7 mouse cellular contexts compared by ENCODE assay signal in genomic region chr5:64811500-64812123, GRCm38 (mm10). TPM values are rescaled to one million over a fixed set of nuclear protein-coding genes. Genes with fewer than 3 reads are reported as not detected.
DNase-seq lines count a peak whose midpoint lies in the region; ATAC-seq lines count a peak whose summit lies in the region.

No protein-coding gene starts in this region.

- H3K4me1 ChIP-seq in forebrain, embryonic 12.5 days: peaks cover 59% of the 10 kb centered on the region
- H3K4me1 ChIP-seq in hindbrain, embryonic 11.5 days (replicated peaks; ENCODE audit: control insufficient read depth, insufficient read depth, low read length): peaks cover 16% of the 10 kb centered on the region
- peaks cover 83% of the 10 kb centered on the region for H3K4me1 ChIP-seq in limb, embryonic 13.5 days
- H3K4me1 ChIP-seq in midbrain, embryonic 15.5 days: peaks cover 26% of the 10 kb centered on the region

- H3K9me3 ChIP-seq in forebrain, embryonic 12.5 days: no peaks in the 10 kb centered on the region
- H3K9me3 ChIP-seq in hindbrain, embryonic 11.5 days (ENCODE audit: control insufficient read depth, low read length): no peaks in the 10 kb centered on the region
- H3K9me3 ChIP-seq in limb, embryonic 13.5 days: no peaks in the 10 kb centered on the region
- H3K9me3 ChIP-seq in midbrain, embryonic 15.5 days: no peaks in the 10 kb centered on the region

- WGBS in forebrain, embryonic 12.5 days: 7% methylated on average over 13 of the region's 14 CpGs
- WGBS in hindbrain, embryonic 11.5 days: 4% methylated on average over 13 of the region's 14 CpGs
- WGBS in limb, embryonic 13.5 days: 8% methylated on average over 13 of the region's 14 CpGs
- 4% methylated on average over 13 of the region's 14 CpGs for whole genome bisulfite sequencing in midbrain, embryonic 15.5 days

- H3K36me3 ChIP-seq in forebrain, embryonic 12.5 days (replicated peaks): no peaks in the 10 kb centered on the region; the same call in 1 of the 2 replicates
- H3K36me3 ChIP-seq in hindbrain, embryonic 11.5 days (ENCODE audit: control insufficient read depth, insufficient read depth, low read length): no peaks in the 10 kb centered on the region
- H3K36me3 ChIP-seq in limb, embryonic 13.5 days: peaks cover 5% of the 10 kb centered on the region
- no peaks in the 10 kb centered on the region for H3K36me3 ChIP-seq in midbrain, embryonic 15.5 days (replicated peaks)

- 0 out of 2 replicates have a peak overlapping the region, but pooled peaks have one; percentile 5 for H3K4me3 ChIP-seq in forebrain, embryonic 12.5 days (replicated peaks)
- H3K4me3 ChIP-seq in hindbrain, embryonic 11.5 days (ENCODE audit: low read depth, low read length): no peak overlapping the region; the same call in 1 of the 2 replicates
- no peak overlapping the region for H3K4me3 ChIP-seq in limb, embryonic 13.5 days
- no peak overlapping the region for H3K4me3 ChIP-seq in midbrain, embryonic 15.5 days

- H3K27ac ChIP-seq in forebrain, embryonic 12.5 days: peak overlapping the region; percentile 91
- H3K27ac ChIP-seq in hindbrain, embryonic 11.5 days (ENCODE audit: low read depth, low read length): peak overlapping the region; percentile 83
- H3K27ac ChIP-seq in limb, embryonic 13.5 days: peak overlapping the region; percentile 70
- peak overlapping the region; percentile 74 for H3K27ac ChIP-seq in midbrain, embryonic 15.5 days

- peak overlapping the region; percentile 40 for H3K4me2 ChIP-seq in forebrain, embryonic 12.5 days
- H3K4me2 ChIP-seq in hindbrain, embryonic 11.5 days (replicated peaks; ENCODE audit: low read depth, low read length): peak overlapping the region; percentile 24
- peak overlapping the region; percentile 51 for H3K4me2 ChIP-seq in limb, embryonic 13.5 days (replicated peaks)
- peak overlapping the region; percentile 24; the same call in 1 of the 2 replicates for H3K4me2 ChIP-seq in midbrain, embryonic 15.5 days

- H3K27me3 ChIP-seq in forebrain, embryonic 12.5 days: no peaks in the 10 kb centered on the region
- no peaks in the 10 kb centered on the region for H3K27me3 ChIP-seq in hindbrain, embryonic 11.5 days (ENCODE audit: control insufficient read depth, insufficient read depth, low read length)
- H3K27me3 ChIP-seq in limb, embryonic 13.5 days: no peaks in the 10 kb centered on the region
- H3K27me3 ChIP-seq in midbrain, embryonic 15.5 days (replicated peaks): no peaks in the 10 kb centered on the region

- peak; percentile 90 for DNase-seq in ES-CJ7 (ENCODE audit: low read depth, low spot score)
- DNase-seq in adrenal gland, adult 2 months: peak; percentile 78
- peak; percentile 46 for DNase-seq in hindbrain, embryonic 11.5 days (ENCODE audit: low spot score)
- DNase-seq in thymus, postnatal 4 days: peak; percentile 63

- ATAC-seq in forebrain, embryonic 12.5 days (ENCODE audit: low FRiP score): peak; percentile 28
- ATAC-seq in hindbrain, embryonic 11.5 days (ENCODE audit: low FRiP score): peak; percentile 36
- peak; percentile 15; the same call in 1 of the 2 replicates for ATAC-seq in limb, embryonic 13.5 days (ENCODE audit: low FRiP score, low read depth)
- ATAC-seq in midbrain, embryonic 15.5 days (replicated peaks): peak; percentile 22

- H3K9ac ChIP-seq in forebrain, embryonic 12.5 days: peak overlapping the region; percentile 49
- 0 out of 2 replicates have a peak overlapping the region, but pooled peaks have one; percentile 27 for H3K9ac ChIP-seq in hindbrain, embryonic 11.5 days (ENCODE audit: low read depth, low read length)
- H3K9ac ChIP-seq in limb, embryonic 13.5 days: peak overlapping the region; percentile 53
- H3K9ac ChIP-seq in midbrain, embryonic 15.5 days: peak overlapping the region; percentile 29; the same call in 1 of the 2 replicates

RNA-seq across cellular contexts. Expression of gene Klf3, which starts 8.4 kb away (rescaled TPM):
- total RNA-seq in adrenal gland, adult 2 months (2021): 10 to 100 TPM; 62.1 to 69.2 TPM
- polyA plus RNA-seq in adrenal gland, adult 2 months (2012; rRNA removed): 80.7 and 83.2 TPM in 2 replicates
- polyA plus RNA-seq in forebrain, embryonic 12.5 days (2016; fragmentation: Nextera tagmentation; extraction: Ambion mirVana): 32.5 and 33.6 TPM in 2 replicates
- polyA plus RNA-seq in hindbrain, embryonic 11.5 days (2014; fragmentation: Nextera tagmentation; extraction: Ambion mirVana): 35.3 and 47.2 TPM in 2 replicates
- polyA plus RNA-seq in limb, embryonic 13.5 days (2015; fragmentation: Nextera tagmentation; extraction: Ambion mirVana): 44.9 and 46.1 TPM in 2 replicates
- 24.6 and 27.7 TPM in 2 replicates for polyA plus RNA-seq in midbrain, embryonic 15.5 days (2015; fragmentation: Nextera tagmentation; extraction: Ambion mirVana)
